ENCODE assay signal across 17 mouse cellular contexts in genomic region chr3:89190436-89190835, GRCm38 (mm10). TPM values are rescaled to one million over a fixed set of nuclear protein-coding genes. Genes with fewer than 3 reads are reported as not detected.
DNase-seq lines count a peak whose midpoint lies in the region; ATAC-seq and TF ChIP-seq lines count a peak whose summit lies in the region.
"Had no signal": no experiment of that assay in that cellular context is flagged by ENCODE, and none has a peak within 500 bp of the region (broad histone marks: within the 10 kb centered on the region; RNA-seq: fewer than 3 reads in every experiment).

No protein-coding gene starts in this region.

- H3K4me1 ChIP-seq in bone marrow, adult 2 months (ENCODE audit: control insufficient read depth, insufficient read depth, low read length): peaks cover 2% of the 10 kb centered on the region; the same call in 1 of the 2 replicates
- H3K4me1 ChIP-seq in midbrain, embryonic 13.5 days (replicated peaks): peaks cover 10% of the 10 kb centered on the region
- no peaks in the 10 kb centered on the region for H3K4me1 ChIP-seq in lung, postnatal 0 days (ENCODE audit: insufficient read depth, low read depth, low read length)
- H3K4me1 ChIP-seq: lung, embryonic 15.5 days had no signal

- peak overlapping the region; percentile 2; the same call in 1 of the 2 replicates for H3K27ac ChIP-seq in bone marrow, adult 2 months (ENCODE audit: control insufficient read depth, insufficient read depth, low read depth, low read length, poor library complexity)
- H3K27ac ChIP-seq in midbrain, embryonic 13.5 days: no peak overlapping the region
- H3K27ac ChIP-seq in lung, postnatal 0 days (ENCODE audit: low read length): no peak overlapping the region
- H3K27ac ChIP-seq: hindbrain, postnatal 0 days; limb, embryonic 10.5 days; liver, embryonic 12.5 days; lung, embryonic 15.5 days had no signal

- no peak overlapping the region for H3K4me2 ChIP-seq in midbrain, embryonic 13.5 days (replicated peaks)
- no peak overlapping the region for H3K4me2 ChIP-seq in lung, postnatal 0 days (replicated peaks; ENCODE audit: low read depth, low read length)
- H3K4me2 ChIP-seq: liver, embryonic 12.5 days; lung, embryonic 15.5 days had no signal

- H3K27me3 ChIP-seq in midbrain, embryonic 13.5 days: peaks cover 5% of the 10 kb centered on the region; the same call in 1 of the 2 replicates
- no peaks in the 10 kb centered on the region for H3K27me3 ChIP-seq in lung, postnatal 0 days (replicated peaks; ENCODE audit: insufficient read depth, low read length)
- H3K27me3 ChIP-seq: lung, embryonic 15.5 days had no signal

- no peak overlapping the region for H3K9ac ChIP-seq in midbrain, embryonic 13.5 days (replicated peaks)
- no peak overlapping the region for H3K9ac ChIP-seq in lung, postnatal 0 days (replicated peaks; ENCODE audit: low read depth)
- H3K9ac ChIP-seq: liver, embryonic 12.5 days; lung, embryonic 15.5 days had no signal

- WGBS in bone marrow, adult 2 months: 3% methylated on average over 8 of the region's 8 CpGs
- WGBS in midbrain, embryonic 13.5 days: 88% methylated on average over 8 of the region's 8 CpGs
- 65% methylated on average over 8 of the region's 8 CpGs for WGBS in lung, postnatal 0 days

- no peak for ATAC-seq in midbrain, embryonic 13.5 days
- no peak for ATAC-seq in lung, postnatal 0 days
- ATAC-seq: forebrain, embryonic 14.5 days; hindbrain, postnatal 0 days; liver, embryonic 12.5 days had no signal

- TF ChIP-seq CTCF in bone marrow, adult 2 months (IDR thresholded peaks at IDR 0.05; ENCODE audit: control insufficient read depth, insufficient read depth, low read length): no peak
- TF ChIP-seq CTCF in lung, postnatal 0 days (IDR thresholded peaks at IDR 0.05): no peak

- H3K36me3 ChIP-seq in midbrain, embryonic 13.5 days: peaks cover 24% of the 10 kb centered on the region
- no peaks in the 10 kb centered on the region for H3K36me3 ChIP-seq in lung, postnatal 0 days (ENCODE audit: insufficient read depth, low read length)
- H3K36me3 ChIP-seq: lung, embryonic 15.5 days had no signal

- DNase-seq in CD8-positive naive resting alpha-beta T cell, adult 2 months (ENCODE audit: low read depth in 2 of 2, low spot score in 2 of 2): peak; percentile 47 to 68
- peak; percentile 82 for DNase-seq in naive thymus-derived CD4-positive, alpha-beta T cell, adult 2 months (ENCODE audit: low read depth)
- DNase-seq in thymus, postnatal 25 days: peak; percentile 65
- DNase-seq in lung, postnatal 0 days (ENCODE audit: low spot score): no peak
- DNase-seq in gastrocnemius, postnatal 4 days (ENCODE audit: low spot score in 2 of 2): no peak
- DNase-seq: adrenal gland, postnatal 10 days; cerebellum, adult 9-10 months; embryo, embryonic 11 days; heart, adult 18-20 months; right cerebral cortex, postnatal 14 days had no signal

- no peaks in the 10 kb centered on the region for H3K9me3 ChIP-seq in midbrain, embryonic 13.5 days
- no peaks in the 10 kb centered on the region for H3K9me3 ChIP-seq in lung, postnatal 0 days (ENCODE audit: low read length)
- H3K9me3 ChIP-seq: limb, embryonic 10.5 days; liver, embryonic 12.5 days; lung, embryonic 15.5 days had no signal

- no peak for TF ChIP-seq EP300 in lung, postnatal 0 days (IDR thresholded peaks at IDR 0.05)

- no peak overlapping the region for H3K4me3 ChIP-seq in bone marrow, adult 2 months (replicated peaks; ENCODE audit: control insufficient read depth, low read depth, low read length)
- H3K4me3 ChIP-seq in midbrain, embryonic 13.5 days (replicated peaks): no peak overlapping the region
- H3K4me3 ChIP-seq in lung, postnatal 0 days (ENCODE audit: low read depth, low read length): no peak overlapping the region
- H3K4me3 ChIP-seq: limb, embryonic 10.5 days; liver, embryonic 12.5 days; lung, embryonic 15.5 days had no signal

- TF ChIP-seq POLR2A in bone marrow, adult 2 months (IDR thresholded peaks at IDR 0.05; ENCODE audit: borderline replicate concordance, control insufficient read depth, low read depth, low read length): no peak

RNA-seq across cellular contexts. Expression of gene Fam189b, which starts 7.5 kb away (rescaled TPM):
- polyA plus RNA-seq in bone marrow, adult 2 months (2011; ENCODE audit: insufficient read depth, insufficient read length, low replicate concordance, missing spikeins): 4.1 and 9.8 TPM in 2 replicates
- polyA plus RNA-seq in midbrain, embryonic 13.5 days (2015; fragmentation: Nextera tagmentation; extraction: Ambion mirVana): 27.5 and 31.3 TPM in 2 replicates
- 6.6 and 8.4 TPM in 2 replicates for polyA plus RNA-seq in lung, postnatal 0 days (2015; fragmentation: Nextera tagmentation; extraction: Ambion mirVana)
- total RNA-seq in gastrocnemius, postnatal 4 days (2021): 10 to 100 TPM; 19.2 to 22.1 TPM

RNA-seq across cellular contexts. Expression of gene Gba, which starts 12.3 kb away (rescaled TPM):
- 27.7 and 71.7 TPM in 2 replicates for polyA plus RNA-seq in bone marrow, adult 2 months (2011; ENCODE audit: insufficient read depth, insufficient read length, low replicate concordance, missing spikeins)
- polyA plus RNA-seq in midbrain, embryonic 13.5 days (2015; fragmentation: Nextera tagmentation; extraction: Ambion mirVana): 43.5 and 46.7 TPM in 2 replicates
- polyA plus RNA-seq in lung, postnatal 0 days (2015; fragmentation: Nextera tagmentation; extraction: Ambion mirVana): 44.4 and 46.5 TPM in 2 replicates
- total RNA-seq in gastrocnemius, postnatal 4 days (2021): 10 to 100 TPM; 30.9 to 32.2 TPM

RNA-seq across cellular contexts. Expression of gene Scamp3, which starts 13.2 kb away (rescaled TPM):
- polyA plus RNA-seq in bone marrow, adult 2 months (2011; ENCODE audit: insufficient read depth, insufficient read length, low replicate concordance, missing spikeins): 25.7 and 54.2 TPM in 2 replicates
- 110 and 116 TPM in 2 replicates for polyA plus RNA-seq in midbrain, embryonic 13.5 days (2015; fragmentation: Nextera tagmentation; extraction: Ambion mirVana)
- polyA plus RNA-seq in lung, postnatal 0 days (2015; fragmentation: Nextera tagmentation; extraction: Ambion mirVana): 89.6 and 94.2 TPM in 2 replicates
- total RNA-seq in gastrocnemius, postnatal 4 days (2021): 10 to 100 TPM; 41.8 to 43.1 TPM

RNA-seq across cellular contexts. Expression of gene Thbs3, which starts 24.5 kb away (rescaled TPM):
- polyA plus RNA-seq in bone marrow, adult 2 months (2011; ENCODE audit: insufficient read depth, insufficient read length, low replicate concordance, missing spikeins): 2.9 TPM in 1 of 2 replicates, not detected in the other
- polyA plus RNA-seq in midbrain, embryonic 13.5 days (2015; fragmentation: Nextera tagmentation; extraction: Ambion mirVana): 82.9 and 86.2 TPM in 2 replicates
- 77.3 and 77.7 TPM in 2 replicates for polyA plus RNA-seq in lung, postnatal 0 days (2015; fragmentation: Nextera tagmentation; extraction: Ambion mirVana)
- total RNA-seq in gastrocnemius, postnatal 4 days (2021): 100 to 1,000 TPM; 142 to 158 TPM

RNA-seq across cellular contexts. Expression of gene Clk2, which starts 25.8 kb away (rescaled TPM):
- 43.3 and 90.9 TPM in 2 replicates for polyA plus RNA-seq in bone marrow, adult 2 months (2011; ENCODE audit: insufficient read depth, insufficient read length, low replicate concordance, missing spikeins)
- 24.9 and 32.9 TPM in 2 replicates for polyA plus RNA-seq in midbrain, embryonic 13.5 days (2015; fragmentation: Nextera tagmentation; extraction: Ambion mirVana)
- polyA plus RNA-seq in lung, postnatal 0 days (2015; fragmentation: Nextera tagmentation; extraction: Ambion mirVana): 16.2 and 17.7 TPM in 2 replicates
- total RNA-seq in gastrocnemius, postnatal 4 days (2021): 10 to 100 TPM; 31.1 to 39.0 TPM

Comparison
In these comparisons a context has a peak if more than half of its experiments do, and no peak if none do; other contexts are left out.
1. DNase-seq: peak in CD8-positive naive resting alpha-beta T cell, adult 2 months (2 of 2), naive thymus-derived CD4-positive, alpha-beta T cell, adult 2 months (single experiment) and thymus, postnatal 25 days (single experiment); none in lung, postnatal 0 days (single experiment) and gastrocnemius, postnatal 4 days (0 of 2).